Mouse (Mus musculus): ENCODE data around the gene Trmt2a. TPM values are rescaled to one million over a fixed set of nuclear protein-coding genes. Genes with fewer than 3 reads are reported as not detected.

The Trmt2a gene
- polyA plus RNA-seq (2017; shearing (Covaris generic)), result 125 TPM

DNA sequence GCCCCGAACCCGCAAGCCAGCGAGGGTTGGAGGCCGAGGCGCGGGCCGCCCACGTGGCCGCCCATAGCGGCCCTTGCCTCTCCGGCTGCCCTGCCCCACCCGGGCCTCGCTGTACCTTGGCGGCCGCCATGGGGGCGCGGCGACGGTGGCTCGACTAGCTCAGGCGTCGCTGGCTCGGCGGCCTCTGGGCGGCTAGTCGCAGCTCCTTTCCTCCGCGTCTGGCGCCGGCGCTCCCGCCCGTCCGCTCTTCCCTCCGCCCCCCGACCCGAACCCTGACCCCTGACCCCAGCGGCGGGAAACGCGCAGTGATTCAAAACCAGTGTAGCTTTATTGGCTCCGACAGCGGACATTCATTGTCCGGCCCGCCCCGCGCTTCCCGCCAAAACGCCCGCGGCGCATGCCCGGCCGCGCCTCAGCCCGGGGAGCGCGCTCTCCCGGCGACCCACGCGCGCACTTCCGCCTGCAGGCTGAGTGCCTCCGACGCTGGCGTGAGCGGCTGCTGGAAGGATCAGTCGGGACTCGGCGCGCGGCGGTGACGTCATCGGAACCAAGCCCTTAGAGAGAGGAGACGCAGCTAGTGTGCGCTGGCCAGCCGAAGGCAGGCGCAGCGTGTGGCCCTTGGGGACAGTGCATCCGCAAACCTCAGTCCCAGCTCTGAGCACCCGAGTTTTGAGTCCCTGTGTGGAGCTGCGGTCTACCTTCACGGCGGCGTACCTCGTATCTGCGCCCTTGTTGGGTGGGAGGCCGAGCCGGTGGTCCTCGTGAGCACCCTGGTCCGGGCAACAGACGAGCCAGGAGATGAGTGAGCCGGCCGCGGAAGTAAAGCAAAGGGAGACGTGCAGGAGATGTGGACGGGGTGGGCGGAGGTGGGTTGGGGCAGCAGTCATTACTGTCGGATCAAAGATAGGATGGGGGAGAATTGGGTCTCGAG lies at the start of gene Trmt2a, which contains the start of gene Ranbp1:
Gene Trmt2a, plus strand, starts transcription at position 247 of the 931 bp plus-strand sequence.
Gene Ranbp1, minus strand, starts transcription at position 300 of the 931 bp plus-strand sequence.

DNA sequence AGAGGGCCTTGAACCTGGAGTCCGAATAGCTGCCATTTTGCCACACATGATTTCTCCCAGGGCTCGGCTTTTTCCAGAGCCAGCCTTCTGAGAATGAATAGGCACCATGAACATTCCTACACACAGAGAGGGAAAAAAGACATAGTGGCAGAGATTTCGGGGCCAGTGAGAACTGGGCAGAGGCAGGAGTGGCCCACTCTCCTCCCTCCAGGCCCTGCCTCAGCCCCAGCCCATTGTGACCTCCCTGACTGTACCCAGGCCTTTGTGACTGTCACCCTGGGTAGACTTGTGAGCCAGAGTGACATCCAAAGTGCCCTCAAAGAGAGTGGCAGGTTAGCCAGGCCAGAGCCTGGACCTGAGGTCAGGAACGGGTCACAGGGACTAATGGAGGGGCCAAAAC lies 30.9 kb upstream of the Trmt2a start, which contains the start of gene Ccdc188:
Gene Ccdc188, plus strand, starts transcription at position 301 of the 400 bp plus-strand sequence.

DNA sequence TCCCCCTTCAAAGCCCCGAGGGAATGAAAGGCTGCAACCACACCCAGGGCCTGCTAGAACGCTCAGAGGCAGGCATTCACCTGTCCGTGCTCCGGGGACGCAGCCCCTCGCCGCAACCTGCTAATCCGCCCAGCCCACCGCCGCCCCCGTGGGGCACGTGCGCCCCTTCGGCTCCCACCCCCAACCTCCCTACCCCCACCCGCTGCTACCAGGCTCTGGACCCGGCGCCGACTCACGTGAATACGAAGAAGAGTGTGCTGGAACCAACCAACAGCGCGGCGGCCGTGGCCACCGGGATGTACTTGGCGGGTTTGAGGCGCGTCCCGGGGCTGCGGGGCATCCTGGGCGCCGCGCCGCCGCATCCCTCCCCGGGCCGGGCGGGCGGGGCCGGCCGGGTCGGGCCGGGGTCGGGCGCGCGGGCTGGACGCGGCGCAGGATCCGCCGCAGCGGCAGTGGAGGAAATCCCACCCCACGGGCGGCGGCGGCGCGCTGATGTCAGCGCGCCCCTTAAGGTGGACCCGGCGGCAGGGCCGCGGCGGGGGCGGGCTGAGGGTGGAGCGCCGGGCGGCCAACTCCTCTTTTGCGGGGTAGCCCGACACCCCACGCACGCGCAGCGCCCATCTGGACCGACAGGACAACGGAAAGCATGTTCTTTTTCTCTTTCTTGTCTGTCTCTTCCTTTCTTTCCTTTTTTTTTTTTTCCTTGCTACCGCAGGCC lies 13.6 kb upstream of the Trmt2a start, which contains the start of gene Zdhhc8:
Gene Zdhhc8, minus strand, starts transcription at position 466 of the 718 bp plus-strand sequence.

DNA sequence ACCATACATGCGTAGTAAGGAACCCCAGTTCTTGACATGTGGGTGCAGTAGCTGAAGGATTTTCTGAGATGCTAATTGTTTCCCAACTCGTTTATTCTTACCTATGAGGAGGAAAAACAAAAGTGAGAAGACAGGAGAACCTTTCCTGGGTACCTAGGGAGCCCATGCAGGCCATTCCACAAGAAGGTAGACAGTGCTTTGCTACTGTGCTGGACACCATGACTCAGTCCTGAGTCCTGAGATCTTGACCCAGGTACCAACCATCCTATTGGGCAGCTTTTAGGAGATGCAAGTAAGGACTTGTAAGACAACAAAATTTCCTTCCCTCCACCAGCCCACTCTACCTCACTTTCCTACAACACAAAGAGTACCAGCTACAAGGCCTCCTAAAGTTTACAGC lies 9.7 kb downstream of the Trmt2a start, which contains the start of gene Gm49776:
Gene Gm49776, minus strand, starts transcription at position 101 of the 400 bp plus-strand sequence.

DNA sequence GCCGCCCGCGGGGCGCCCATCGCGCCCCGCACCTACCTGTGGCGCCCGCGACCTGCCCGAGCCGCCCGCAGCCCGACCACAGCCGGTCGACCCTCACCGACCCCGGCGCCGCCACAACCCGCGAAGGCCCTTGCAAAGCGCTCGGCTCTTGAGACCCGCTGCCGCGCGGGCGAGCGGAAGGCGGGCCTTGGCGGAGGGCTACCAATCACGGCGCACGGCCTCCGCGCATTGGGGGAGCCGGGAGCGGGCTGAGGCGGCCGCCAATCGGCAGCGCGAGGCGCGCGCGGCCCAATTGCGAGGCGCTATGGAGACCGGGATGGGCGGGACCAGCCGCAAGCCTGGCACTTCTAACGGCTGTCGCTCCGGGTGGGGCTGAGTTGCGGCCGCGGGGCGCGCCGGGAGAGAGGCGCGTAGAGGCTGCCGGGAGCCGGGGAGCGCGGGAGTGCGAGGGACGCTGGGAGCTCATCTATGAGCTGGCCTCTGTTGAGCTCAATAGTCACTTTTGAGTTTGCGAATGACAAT lies 40.6 kb downstream of the Trmt2a start, which contains the start of gene Dgcr8:
Gene Dgcr8, minus strand, starts transcription at position 180 of the 522 bp plus-strand sequence.

Other genes starting within 250 kb of the Trmt2a start
- gene Dgcr6, start 195.8 kb upstream of the Trmt2a start, polyA plus RNA-seq (2017; shearing (Covaris generic)), result 40.5 TPM
- gene Prodh, start 158.5 kb upstream of the Trmt2a start, polyA plus RNA-seq (2017; shearing (Covaris generic)), result 8.2 TPM
- not detected for gene Rtn4r, start 121.0 kb upstream of the Trmt2a start, polyA plus RNA-seq (2017; shearing (Covaris generic))
- not detected for gene Ccdc188, start 30.8 kb upstream of the Trmt2a start, polyA plus RNA-seq (2017; shearing (Covaris generic))
- gene Zdhhc8, start 13.5 kb upstream of the Trmt2a start, polyA plus RNA-seq (2017; shearing (Covaris generic)), result 2.0 TPM
- gene Ranbp1, start 53 bp downstream of the Trmt2a start, polyA plus RNA-seq (2017; shearing (Covaris generic)), result 200 TPM
- gene Gm49776, start 9.6 kb downstream of the Trmt2a start, polyA plus RNA-seq (2017; shearing (Covaris generic)), result not detected
- gene Dgcr8, start 40.6 kb downstream of the Trmt2a start, polyA plus RNA-seq (2017; shearing (Covaris generic)), result 30.0 TPM
- 61.0 TPM for gene Tango2, start 99.4 kb downstream of the Trmt2a start, polyA plus RNA-seq (2017; shearing (Covaris generic))
- gene Arvcf, start 99.5 kb downstream of the Trmt2a start, polyA plus RNA-seq (2017; shearing (Covaris generic)), result 2.4 TPM
- gene Txnrd2, start 177.7 kb downstream of the Trmt2a start, polyA plus RNA-seq (2017; shearing (Covaris generic)), result 31.1 TPM
- gene Comt, start 178.2 kb downstream of the Trmt2a start, polyA plus RNA-seq (2017; shearing (Covaris generic)), result 74.7 TPM